Mouse (Mus musculus): ENCODE measurements around the gene Rtn2.
A peak's percentile ranks its signal among the peaks of the same experiment; 100 is the strongest.
"Not testable (repeated sequence)": the region's sequence is repeated elsewhere in the genome, so short reads cannot be mapped to it uniquely, and the experiment has no call there.

Rtn2 gene

DNA sequence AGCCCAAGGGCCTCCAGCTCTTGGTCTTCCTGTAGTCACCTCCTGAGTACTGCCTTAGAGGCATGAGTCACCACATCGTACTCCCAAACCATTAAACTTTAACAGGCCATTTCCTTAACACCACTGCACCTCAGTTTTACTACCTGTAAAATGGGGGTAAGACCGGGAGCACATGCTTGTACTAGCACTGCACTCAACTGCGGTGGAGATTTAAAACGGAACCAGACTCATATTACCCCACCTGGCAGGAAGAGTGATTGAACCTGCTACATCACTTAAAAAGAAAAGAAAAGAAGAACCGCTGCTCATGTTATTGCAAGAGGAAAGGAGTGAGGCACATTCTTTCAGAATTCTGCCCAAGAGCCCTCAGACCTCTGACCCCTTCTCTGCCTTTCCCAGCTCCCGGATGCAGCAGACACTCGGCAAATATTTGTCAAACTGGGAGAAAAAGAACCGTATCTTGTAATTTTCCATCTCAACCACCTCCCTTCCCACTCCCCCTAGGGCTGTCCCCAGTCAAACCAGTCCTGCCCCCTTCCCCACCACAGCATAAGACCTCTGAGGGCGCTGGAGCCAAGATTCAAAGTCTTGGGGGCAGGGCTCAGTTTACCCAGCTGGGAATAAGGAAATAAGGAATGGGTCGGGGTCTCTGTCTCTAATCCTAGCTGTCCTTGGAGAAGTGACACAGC is 13.3 kb upstream of the Rtn2 start:
- peak; percentile 13 for DNase-seq (ENCODE audit: extremely low read depth, low read depth)

- DNase-seq (ENCODE audit: extremely low read depth, low read depth) = peak; percentile 34
Observed at GRCm38 (mm10) chr7:19269721-19270441, 12.5 kb upstream of the Rtn2 start.

DNA sequence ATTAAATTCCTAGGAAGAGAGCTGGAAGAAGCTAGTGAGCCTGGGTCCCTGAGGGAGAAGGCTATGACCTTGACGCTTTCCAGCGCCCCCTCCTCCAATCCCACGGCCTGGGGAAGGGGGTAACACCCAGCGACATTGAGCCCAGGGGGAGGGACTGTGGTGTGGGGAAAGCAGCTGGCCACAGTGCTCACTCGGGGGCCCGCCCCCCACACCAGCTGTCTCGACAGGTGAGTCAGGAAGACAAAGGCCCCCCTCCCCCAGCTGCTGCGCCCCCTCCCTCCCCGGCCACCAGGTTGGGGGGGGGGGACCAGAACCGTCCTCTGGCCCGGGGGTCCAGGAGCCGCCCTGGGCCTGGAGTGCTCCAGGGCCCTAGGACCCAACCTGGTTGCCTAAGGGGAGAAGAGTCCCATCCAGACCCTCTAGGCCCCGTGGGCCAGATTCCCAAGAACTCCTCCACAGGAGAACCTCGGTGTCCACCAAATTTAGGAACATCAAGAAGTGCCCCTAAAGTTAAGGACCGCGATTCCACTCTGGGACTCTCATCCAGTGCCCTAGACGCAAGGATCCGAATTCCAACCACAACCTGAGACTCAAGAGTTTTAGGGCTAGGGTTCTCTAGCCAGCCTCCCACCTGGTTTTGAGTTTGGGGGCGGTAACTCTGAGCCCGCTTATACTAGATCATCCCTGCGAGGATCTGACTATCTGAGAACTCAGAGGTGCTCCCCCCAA is 11.8 kb upstream of the Rtn2 start:
- no peak for DNase-seq (ENCODE audit: extremely low read depth, low read depth)

- peak; percentile 81 for DNase-seq (ENCODE audit: extremely low read depth, low read depth)
Observed at GRCm38 (mm10) chr7:19271238-19272172, 10.9 kb upstream of the Rtn2 start, which contains the start of gene Vasp. Gene Vasp (minus strand): TSS chr7:19271817.

- peak; percentile 40 for DNase-seq (ENCODE audit: extremely low read depth, low read depth)
Observed at GRCm38 (mm10) chr7:19272173-19272764, 10.2 kb upstream of the Rtn2 start.

DNA sequence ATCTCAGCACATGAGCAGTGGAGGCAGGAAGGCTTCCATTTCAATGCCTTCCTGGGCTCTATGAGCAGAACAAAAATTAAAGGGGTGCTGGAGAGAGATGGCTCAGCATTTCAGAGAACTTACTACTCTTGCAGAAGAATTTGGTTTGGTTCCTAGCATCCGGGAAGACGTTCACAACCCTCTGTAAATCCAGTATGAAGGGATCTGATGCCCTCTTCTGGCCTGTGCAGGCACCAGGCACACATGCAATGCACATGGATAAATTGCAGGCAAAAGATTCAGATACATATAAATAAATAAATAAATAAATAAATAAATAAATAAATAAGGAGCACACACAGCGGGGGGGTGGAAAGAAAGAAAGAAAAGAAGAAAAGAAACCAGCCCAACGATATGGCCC is 6.2 kb upstream of the Rtn2 start:
- DNase-seq (ENCODE audit: extremely low read depth, low read depth) = no peak

GRCm38 (mm10) chr7:19279052-19279451 is 3.4 kb upstream of the Rtn2 start:
- no peak for DNase-seq (ENCODE audit: extremely low read depth, low read depth)

DNA sequence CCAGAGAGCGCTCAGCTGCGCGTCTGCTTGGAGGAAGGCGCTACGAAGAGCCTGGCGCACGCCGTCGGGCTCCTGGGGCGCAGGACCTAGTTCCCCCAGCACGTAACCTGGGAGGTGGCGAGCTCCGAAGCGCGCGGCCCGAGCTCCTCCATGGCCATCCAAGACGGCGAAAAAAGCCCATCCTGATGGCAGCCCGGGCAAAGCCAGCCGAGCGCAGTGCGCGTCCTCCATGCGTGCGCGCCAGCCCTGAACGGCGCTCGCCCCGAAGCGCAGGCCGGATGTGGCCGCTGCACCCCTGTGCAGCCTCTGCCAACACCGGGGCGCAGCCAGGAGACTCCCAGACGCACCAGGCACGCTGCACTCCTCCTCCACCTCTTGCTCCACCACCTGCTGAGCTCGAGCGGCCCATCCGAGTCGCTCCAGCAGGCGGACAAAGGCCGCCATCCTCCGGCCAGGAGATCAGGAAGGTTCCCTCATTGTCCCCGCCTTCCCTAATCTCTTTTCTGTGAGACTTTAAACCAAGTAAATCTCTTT is 2.8 kb upstream of the Rtn2 start, which contains the start of gene Ppm1n:
Gene Ppm1n (minus strand): TSS at position 484 of the 534 bp plus-strand sequence.
- no peak for DNase-seq (ENCODE audit: extremely low read depth, low read depth)

DNA sequence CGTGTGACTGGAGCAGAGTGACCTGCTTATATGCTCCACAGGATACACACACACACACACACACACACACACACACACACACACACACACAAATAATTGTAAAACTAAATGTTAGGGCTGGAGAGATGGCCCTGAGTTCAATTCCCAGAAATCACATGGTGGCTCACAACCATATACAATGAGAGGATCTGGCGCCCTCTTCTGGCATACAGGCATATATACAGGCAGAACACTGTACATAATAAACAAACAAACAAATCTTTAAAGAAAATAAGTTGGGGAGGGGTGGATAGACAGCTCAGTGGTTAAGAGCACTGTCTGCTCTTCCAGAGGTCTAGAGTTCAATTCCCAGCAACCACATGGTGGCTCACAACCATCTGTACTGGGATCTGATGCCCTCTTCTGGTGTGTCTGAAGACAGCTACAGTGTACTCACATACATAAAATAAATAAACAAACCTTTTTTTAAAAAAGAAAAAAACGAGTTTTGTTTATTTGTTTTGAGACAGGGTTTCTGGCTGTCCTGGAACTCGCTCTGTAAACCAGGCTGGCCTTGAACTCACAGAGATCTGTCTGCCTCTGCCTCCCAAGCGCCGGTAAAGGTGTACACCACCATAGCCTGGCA is 632 bp upstream of the Rtn2 start:
- DNase-seq (ENCODE audit: extremely low read depth, low read depth) = not testable (repeated sequence)

DNA sequence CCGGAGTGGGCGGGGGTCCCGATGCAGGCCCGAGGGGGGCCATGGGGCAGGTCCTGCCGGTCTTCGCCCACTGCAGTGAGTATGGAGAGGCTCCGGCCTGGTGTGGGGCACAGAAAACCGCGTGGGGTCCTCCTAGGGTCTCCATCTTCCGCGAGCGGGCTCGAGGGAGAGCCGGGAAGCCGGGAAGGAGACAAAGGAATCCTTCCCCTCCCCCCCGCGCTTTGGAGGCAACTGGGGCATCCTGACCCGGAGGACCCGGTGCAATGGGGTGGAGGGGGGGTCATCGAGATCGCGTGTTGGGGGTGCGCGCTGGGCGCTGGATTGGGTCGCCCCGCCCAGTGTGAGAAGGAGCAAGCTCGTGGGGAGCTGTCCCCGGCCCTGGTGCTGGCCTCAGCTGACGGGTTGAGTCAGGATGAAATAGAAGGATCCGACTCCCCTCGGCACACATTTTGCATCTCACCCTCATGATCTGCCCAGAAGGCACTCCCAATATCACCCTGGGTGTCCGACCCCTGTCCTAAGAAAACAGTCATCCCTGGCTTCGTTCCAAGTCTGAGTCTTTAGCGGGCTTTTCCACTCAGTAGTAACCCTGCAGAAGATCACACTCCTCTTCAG is 474 bp downstream of the Rtn2 start:
- DNase-seq (ENCODE audit: extremely low read depth, low read depth) = no peak

- DNase-seq (ENCODE audit: extremely low read depth, low read depth) = no peak
Observed at GRCm38 (mm10) chr7:19283406-19283804, 981 bp downstream of the Rtn2 start.

DNA sequence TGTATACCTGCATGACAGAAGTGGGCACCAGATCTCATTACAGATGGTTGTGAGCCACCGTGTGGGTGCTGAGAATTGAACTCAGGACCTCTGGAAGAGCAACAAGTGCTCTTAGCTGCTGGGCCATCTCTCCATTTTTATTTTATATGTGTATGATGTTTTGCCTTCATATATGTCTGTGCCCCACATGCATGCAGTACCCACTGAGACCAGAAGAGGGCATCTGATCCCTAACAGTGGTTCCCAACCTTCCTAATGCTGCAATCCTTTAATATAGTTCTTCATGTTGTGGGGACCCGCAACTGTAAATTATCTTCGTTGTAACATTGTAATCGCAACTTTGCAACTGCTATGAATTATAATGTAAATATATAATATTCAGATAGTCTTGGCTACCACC is 2.3 kb downstream of the Rtn2 start:
- DNase-seq (ENCODE audit: extremely low read depth, low read depth) = no peak

DNA sequence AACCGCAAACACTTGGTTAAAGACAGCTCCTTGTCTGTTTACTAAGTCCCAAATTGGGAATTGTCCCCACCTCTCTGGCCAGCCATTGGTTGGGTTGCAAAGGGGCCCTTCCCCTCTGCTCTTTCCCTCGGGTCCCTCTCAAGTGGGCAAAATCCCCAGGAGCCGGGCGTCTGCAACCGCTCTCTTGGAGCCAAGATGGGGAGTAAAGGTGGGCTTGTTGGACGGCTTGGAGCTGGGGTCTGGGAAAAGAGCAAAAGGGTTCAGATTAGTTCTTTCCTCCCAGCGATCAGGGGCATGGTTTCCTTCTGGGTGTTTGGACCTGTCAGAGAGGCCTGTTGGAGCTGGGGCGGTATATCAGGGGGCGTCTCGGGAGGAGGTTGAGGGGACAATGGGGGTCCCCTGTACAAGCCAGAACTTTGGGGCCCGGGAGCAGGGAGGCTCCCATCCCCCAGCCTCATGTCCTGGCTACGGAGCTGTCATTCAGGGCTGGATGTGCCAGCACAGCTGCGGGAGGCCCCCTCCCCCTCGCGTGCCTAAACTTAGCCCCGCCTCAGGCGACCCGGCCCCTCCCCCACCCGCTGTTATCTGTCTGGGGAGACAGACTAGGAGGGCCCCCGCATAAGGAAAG is 8.7 kb downstream of the Rtn2 start:
- no peak for DNase-seq (ENCODE audit: extremely low read depth, low read depth)

- peak; percentile 80 for DNase-seq (ENCODE audit: extremely low read depth, low read depth)
Observed at GRCm38 (mm10) chr7:19295503-19296185, 13.2 kb downstream of the Rtn2 start.

GRCm38 (mm10) chr7:19297034-19297433 is 14.6 kb downstream of the Rtn2 start:
- DNase-seq (ENCODE audit: extremely low read depth, low read depth) = no peak

GRCm38 (mm10) chr7:19297794-19298193 is 15.4 kb downstream of the Rtn2 start:
- no peak for DNase-seq (ENCODE audit: extremely low read depth, low read depth)

- DNase-seq (ENCODE audit: extremely low read depth, low read depth) = peak; percentile 50
Observed at GRCm38 (mm10) chr7:19299194-19299593, 16.8 kb downstream of the Rtn2 start.
